Mouse (Mus musculus) G1E-ER4 (cell line): Measurements from ENCODE around the gene Rfng. TPM values are rescaled to one million over a fixed set of nuclear protein-coding genes. Genes with fewer than 3 reads are reported as not detected.

Experiments
- GATA1 ChIP-seq: IDR thresholded peaks from one replicate; pipeline ENCODE4 v1.8.0; 2012; ENCODE audit warnings: low read length, inconsistent platforms
- polyA plus RNA-seq: library from polyadenylated mRNA; stranded (reverse); fragments of >175 nt; gene quantifications from 2 replicates; pipeline ENCODE4 v1.2.3, GENCODE M21; 2012

Gene Rfng
- 50.0 and 86.3 TPM in 2 replicates for polyA plus RNA-seq

- no peak for TF ChIP-seq GATA1
Measured at GRCm38 (mm10) chr11:120784064-120784791, at the start of gene Rfng, which contains the start of gene Gps1. Gene Rfng, minus strand, starts transcription at chr11:120784207. Gene Gps1, plus strand, starts transcription at chr11:120784272.

GRCm38 (mm10) chr11:120831659-120832440 lies 47.8 kb upstream of the Rfng start:
- no peak for TF ChIP-seq GATA1

DNA sequence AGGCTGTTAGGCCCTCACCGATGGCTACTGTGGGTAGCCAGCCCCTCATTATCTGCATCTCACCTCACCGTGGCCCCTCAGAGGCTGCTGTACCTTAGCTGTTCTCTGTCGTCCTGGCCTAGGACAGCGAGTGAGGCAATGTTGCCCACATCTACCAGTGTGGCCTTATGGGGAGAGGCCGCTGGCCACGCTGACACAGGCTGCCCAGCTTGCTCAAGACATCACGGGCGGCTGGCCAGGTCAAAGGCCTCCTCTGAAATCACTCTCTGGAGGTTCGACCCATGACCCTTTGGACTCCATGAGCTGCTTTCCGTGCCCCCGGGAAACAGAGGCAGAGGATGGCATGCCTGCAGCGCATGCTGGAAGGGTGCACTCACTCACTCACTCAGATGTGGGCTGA lies 46.7 kb upstream of the Rfng start:
- TF ChIP-seq GATA1, result no peak

GRCm38 (mm10) chr11:120829757-120830532 lies 45.9 kb upstream of the Rfng start:
- TF ChIP-seq GATA1, result no peak

GRCm38 (mm10) chr11:120828416-120828815 lies 44.4 kb upstream of the Rfng start:
- no peak for TF ChIP-seq GATA1

DNA sequence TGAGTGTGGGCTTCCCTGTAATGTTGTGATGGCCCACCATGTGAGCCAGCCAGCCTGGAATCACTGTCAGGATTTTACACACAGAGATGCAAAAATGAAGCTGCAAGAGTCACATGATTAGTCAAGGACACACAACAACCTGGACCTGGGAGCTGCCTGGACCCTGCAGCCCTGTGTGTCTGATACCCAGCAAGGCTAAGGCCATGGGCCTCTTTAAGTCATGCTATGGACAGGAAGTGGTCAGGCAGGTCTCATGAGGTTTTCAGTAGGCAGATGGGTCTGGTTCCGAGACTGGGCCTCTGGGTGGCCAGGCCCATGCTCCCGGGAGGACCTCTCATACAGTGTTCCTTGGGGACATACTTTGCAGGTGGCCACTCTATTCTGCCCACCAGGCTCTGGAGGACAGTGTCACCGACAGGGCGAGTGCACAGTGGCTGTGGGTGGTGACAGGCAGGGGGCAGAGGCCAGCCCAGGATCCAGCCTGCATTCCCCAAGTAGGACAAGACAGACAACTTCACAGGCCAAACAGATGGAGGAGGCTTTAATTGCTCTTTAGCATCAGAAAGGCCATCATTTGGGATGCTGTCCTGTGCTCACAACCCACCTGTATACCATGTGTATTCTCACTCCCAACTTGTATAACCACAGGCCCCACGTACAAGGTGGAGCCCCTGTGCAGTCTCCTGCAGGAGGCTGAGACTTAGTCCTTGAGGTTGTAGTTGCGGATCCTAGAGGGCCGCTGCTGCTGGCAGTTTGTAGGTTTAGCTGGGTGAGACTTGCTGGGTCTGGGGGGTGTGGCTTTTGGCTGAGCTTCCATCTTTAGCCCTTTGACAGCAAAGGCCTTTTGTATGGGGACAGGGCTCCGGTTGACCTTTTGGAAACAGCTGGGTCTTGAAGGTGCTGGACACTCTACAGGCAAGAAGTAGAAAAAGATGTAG lies 42.3 kb upstream of the Rfng start:
- TF ChIP-seq GATA1, result no peak

DNA sequence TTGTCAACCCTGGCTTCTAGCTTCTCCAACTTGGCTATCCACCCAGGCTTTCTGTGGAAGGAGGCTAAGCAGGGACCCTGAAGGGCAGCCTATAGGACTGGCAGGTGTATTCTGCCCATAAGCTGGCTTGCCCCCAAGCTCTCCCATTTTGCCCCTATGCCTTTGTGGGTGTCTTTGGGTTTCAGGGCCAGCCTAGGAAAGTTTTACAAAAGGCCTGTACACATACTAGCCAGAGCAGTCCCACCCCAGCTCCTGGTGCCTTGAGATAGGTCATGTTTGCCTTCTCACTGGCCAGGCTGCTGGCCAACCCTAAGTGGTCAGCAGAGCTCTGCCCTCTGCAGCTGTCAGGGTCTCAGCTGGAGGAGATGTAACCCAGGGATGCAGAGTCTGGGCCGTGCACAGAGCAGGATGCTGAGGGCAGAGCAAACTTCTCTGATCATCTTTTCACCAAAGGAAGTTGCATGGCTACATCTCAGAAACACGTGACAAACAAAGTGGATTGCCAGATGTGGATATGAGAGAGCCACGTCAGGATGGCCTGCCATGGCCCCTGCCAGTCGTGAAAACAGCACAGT lies 41.4 kb upstream of the Rfng start:
- TF ChIP-seq GATA1, result no peak

- TF ChIP-seq GATA1, result no peak
Measured at GRCm38 (mm10) chr11:120824787-120825288, 40.8 kb upstream of the Rfng start.

DNA sequence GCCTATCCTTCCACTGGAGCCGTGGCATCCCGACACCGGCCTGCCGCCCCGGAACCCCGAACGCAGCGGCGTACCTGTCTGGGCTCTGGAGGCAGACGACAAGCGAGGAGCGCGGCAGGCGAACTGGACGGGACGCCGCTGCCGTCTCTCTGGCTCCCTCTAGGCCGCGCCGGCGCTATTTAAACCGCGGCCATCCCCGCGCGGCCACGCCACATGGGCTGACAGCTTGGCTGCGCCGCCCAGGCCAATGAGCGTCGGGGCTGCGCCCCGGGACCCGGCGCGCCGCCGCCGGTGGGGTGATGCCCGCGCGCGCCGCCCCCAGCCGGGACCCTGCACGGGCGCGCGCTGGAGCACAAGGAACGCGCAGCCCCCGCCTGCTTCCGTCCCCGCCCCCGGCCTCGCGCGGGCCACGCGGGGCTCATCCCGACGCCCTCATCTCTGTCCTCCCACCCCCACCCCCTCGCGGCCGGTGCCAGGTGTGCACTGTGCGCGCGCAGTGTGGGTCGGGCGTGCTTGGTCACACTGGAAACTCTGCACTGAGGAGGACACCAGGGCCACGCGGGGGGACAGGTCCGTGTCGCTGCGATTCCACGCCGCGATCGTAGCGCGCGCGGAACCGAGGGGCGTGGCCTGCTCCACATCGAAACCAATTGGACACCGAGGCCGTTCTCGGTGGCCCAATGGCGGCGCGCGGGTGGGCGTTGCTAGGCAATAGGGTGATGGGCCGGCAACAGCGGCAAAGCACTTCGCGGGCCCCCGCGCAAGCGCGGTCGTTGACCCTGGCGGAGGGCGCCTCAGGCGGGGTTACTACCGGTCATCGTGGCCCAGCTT lies 40.2 kb upstream of the Rfng start, which contains the start of gene Fasn:
TSS of gene Fasn (minus strand) at position 592 of the 831 bp plus-strand sequence.
- TF ChIP-seq GATA1, result no peak

- no peak for TF ChIP-seq GATA1
Measured at GRCm38 (mm10) chr11:120823551-120823947, 39.5 kb upstream of the Rfng start.

GRCm38 (mm10) chr11:120822831-120823550 lies 39.0 kb upstream of the Rfng start:
- TF ChIP-seq GATA1, result no peak

DNA sequence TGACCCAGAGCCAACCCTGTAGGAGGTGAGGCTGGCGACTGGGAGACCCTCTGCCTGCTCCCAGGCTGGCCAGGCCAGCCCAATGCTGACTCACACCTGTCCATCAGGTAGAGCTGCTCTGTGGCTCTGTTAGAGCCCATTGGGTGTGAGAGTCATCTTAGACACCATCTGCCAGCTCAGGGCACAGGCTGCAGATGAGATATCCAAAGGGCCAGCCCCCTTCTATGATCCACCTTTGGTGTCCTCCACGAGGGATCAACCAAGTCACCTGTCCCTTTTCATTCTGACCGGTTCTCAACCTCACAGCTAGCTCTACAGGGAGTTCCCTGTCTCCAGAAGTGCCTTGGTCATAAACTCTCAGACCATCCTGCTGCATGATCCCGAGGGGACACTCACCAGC lies 38.3 kb upstream of the Rfng start:
- TF ChIP-seq GATA1, result no peak
